Mouse (Mus musculus) gastrocnemius, postnatal 36 days (tissue): ENCODE results near the gene Pstpip1. TPM values are rescaled to one million over a fixed set of nuclear protein-coding genes. Genes with fewer than 3 reads are reported as not detected.

Source experiments
- DNase-seq, 2 experiments: peaks; one replicate each; pipeline ENCODE4 v3.0.0; 2022
- intact Hi-C: fragments of 180-260 bp; cut with DNase I; formaldehyde crosslinking; loops from one replicate; pipeline ENCODE4 v1.15.1; 2025
- total RNA-seq, 2 experiments: library from RNA; stranded (reverse); gene quantifications; 2 replicates each; pipeline ENCODE4 v1.2.3; 2021

The Pstpip1 gene
- total RNA-seq, 2 experiments from 2014 or later = 0.69 to 0.89 TPM

- intact Hi-C loops = no loop called here
- DNase-seq = no peak
These were observed 54.7 kb downstream of the Pstpip1 start for GRCm38 (mm10) chr9:56144366-56145003.

GRCm38 (mm10) chr9:56146326-56146923, 56.7 kb downstream of the Pstpip1 start:
- intact Hi-C loops = no loop called here
- no peak for DNase-seq

GRCm38 (mm10) chr9:56151745-56152481, 62.2 kb downstream of the Pstpip1 start:
- DNase-seq = peak in 1 of 2 experiments; percentile 25
- intact Hi-C loops = no loop called here

DNA sequence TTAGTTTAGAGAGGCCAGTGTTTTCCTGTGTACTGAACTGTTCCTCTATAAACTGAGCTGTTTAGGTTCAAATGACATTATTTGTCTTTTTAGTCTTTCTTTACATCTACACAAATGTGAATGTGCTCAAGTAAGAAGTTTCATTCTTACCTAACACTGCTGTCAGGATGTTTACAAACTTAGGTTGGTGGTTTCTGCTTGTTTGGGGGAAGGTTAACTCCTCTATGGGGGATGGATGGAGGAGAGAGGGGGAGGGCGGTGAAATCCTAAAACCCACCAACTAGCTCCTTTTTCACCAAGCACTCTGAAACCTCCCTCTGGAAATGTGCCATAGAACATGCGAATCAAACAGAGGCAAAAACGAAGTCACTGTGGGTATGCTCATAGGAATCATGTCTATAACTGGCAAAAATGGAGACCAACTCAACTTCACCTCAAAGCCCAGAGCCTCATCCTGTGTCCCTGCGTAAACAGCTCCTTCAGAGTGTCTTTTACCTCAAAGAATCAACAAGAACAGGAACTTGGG, 62.8 kb downstream of the Pstpip1 start:
- DNase-seq = no peak
- intact Hi-C loops = no loop called here

DNA sequence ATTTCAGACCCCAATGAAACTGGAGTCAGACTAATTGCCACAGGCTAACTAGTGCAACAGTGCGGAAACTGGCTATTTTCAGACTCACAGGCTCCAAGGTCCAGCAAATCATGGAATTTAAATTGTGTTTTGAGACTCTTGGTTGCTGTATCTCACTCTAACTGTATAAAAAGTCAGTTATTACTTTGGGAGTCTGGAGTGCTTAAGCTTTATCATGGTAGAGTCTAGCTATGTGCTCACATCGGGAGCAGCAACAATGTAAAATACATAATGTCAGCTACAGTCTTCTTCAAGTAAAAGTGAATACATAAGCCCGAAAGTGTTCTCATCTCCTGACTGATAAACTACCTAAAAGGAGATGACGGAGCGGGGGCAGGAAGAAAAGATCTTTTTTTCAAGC, 64.8 kb downstream of the Pstpip1 start:
- intact Hi-C loops = no loop called here
- no peak for DNase-seq

- DNase-seq = no peak
- intact Hi-C loops = no loop called here
These were observed 68.3 kb downstream of the Pstpip1 start for GRCm38 (mm10) chr9:56158077-56158476.

- intact Hi-C loops = no loop called here
These were observed 69.7 kb downstream of the Pstpip1 start for GRCm38 (mm10) chr9:56159456-56159855.

DNA sequence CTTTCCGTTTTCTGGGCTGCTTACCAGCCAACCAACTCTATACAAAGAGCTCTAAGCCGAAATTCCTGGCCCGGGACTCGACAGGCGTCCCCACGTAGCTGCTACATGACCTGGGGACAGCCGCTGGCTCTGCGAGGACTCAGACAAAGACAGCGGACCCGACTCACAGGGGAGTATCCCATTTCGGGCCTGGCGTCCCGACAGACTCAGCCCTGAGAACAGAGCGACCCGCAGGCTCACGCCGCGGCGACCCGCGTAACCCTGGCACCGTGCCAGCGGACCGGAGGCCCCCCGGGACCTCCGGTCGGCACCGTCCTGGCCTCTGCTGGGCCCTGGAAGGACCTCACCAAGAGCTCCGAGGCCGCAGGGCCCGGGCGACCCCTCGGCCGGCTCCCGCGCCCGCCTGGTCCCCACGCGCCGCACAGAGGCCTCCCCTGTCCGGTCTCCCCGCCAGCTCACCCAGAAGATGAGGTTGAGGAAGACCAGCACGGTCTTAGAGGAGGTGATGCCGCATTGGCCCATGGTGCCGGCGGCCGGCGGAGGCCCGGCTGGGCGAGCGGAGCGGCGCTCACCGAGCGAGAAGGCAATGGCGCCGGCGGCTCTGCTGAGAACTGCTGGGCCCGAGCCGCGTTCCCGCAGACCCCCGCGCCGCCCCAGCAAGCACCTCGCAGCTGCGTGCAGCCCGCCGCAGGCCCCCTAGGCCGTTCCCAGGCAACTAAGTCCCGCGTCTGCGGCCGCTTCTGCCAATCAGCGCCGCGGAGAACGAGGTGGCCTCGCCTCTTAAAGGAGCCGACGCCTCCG, 70.8 kb downstream of the Pstpip1 start:
- intact Hi-C loops = no loop called here
- peak; percentile 82 to 84 for DNase-seq

More at GRCm38 (mm10) chr9:56159456-56159855, 69.7 kb downstream of the Pstpip1 start:
- no peak for DNase-seq

DNA sequence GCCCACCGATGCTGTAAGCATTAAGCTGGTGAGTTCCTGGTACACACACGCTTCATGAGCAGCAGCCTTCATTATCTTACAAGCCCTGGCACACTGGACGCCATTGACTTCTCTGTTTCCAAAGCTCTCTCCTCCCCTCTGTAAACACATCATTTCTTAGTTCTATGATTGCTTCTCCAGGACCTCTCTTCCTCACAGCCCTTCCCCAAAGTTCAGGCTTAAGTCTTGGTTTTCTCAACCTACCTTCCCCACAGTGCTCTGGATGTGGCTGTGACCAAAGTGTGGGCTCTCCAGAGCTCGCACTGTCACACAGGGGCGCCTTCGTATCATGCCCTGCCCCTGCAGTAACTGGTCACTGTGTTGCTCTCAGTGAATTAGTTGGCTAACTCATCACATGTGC, 75.6 kb downstream of the Pstpip1 start, which contains the start of gene Tspan3:
TSS of gene Tspan3 (minus strand) at position 101 of the 400 bp plus-strand sequence.
- intact Hi-C loops = no loop called here

GRCm38 (mm10) chr9:56166161-56166560, 76.4 kb downstream of the Pstpip1 start:
- DNase-seq = no peak
- intact Hi-C loops = no loop called here

More for the DNA sequence above, 75.6 kb downstream of the Pstpip1 start, which contains the start of gene Tspan3:
- no peak for DNase-seq

DNA sequence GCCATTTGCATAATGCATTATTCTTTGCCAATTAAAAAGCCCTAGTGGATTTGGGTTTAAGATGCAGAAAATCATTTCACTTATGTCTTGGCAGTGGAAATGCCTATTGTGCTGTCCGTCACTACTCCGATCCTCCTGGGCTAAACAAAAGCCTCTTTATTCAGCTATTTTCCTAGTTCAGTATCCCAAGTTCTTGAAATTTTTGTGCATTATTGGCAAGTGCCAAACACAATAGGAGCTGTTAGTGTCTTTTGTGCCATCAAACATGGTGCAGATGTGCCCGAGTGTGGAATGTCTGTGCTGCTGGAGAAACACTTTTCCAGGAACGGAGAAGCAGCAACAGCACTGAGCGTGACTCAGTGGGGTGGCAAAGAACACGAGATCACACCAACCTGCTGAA, 77.9 kb downstream of the Pstpip1 start:
- DNase-seq = no peak
- intact Hi-C loops = no loop called here

GRCm38 (mm10) chr9:56175316-56175715, 85.6 kb downstream of the Pstpip1 start:
- no peak for DNase-seq
- intact Hi-C loops = no loop called here

GRCm38 (mm10) chr9:56177354-56177753, 87.6 kb downstream of the Pstpip1 start:
- DNase-seq = no peak
- intact Hi-C loops = no loop called here

Other genes with a start within 250 kb of the Pstpip1 start
- gene Scaper, start 151.8 kb upstream of the Pstpip1 start, total RNA-seq = 1 to 10 TPM; 6.9 to 7.5 TPM
- not detected for gene 4930563M21Rik, start 79.4 kb upstream of the Pstpip1 start, total RNA-seq
- gene Rcn2, start 48.1 kb upstream of the Pstpip1 start, total RNA-seq = 10 to 100 TPM; 20.4 to 22.0 TPM
- gene Tspan3, start 75.5 kb downstream of the Pstpip1 start, total RNA-seq = 100 to 1,000 TPM; 107 to 108 TPM